Mouse (Mus musculus): ENCODE data around the gene Tatdn2. TPM values are rescaled to one million over a fixed set of nuclear protein-coding genes. Genes with fewer than 3 reads are reported as not detected.
A peak's percentile ranks its signal among the peaks of the same experiment; 100 is the strongest.

The Tatdn2 gene
- polyA plus RNA-seq, 1 experiment = 21.0 TPM

DNA sequence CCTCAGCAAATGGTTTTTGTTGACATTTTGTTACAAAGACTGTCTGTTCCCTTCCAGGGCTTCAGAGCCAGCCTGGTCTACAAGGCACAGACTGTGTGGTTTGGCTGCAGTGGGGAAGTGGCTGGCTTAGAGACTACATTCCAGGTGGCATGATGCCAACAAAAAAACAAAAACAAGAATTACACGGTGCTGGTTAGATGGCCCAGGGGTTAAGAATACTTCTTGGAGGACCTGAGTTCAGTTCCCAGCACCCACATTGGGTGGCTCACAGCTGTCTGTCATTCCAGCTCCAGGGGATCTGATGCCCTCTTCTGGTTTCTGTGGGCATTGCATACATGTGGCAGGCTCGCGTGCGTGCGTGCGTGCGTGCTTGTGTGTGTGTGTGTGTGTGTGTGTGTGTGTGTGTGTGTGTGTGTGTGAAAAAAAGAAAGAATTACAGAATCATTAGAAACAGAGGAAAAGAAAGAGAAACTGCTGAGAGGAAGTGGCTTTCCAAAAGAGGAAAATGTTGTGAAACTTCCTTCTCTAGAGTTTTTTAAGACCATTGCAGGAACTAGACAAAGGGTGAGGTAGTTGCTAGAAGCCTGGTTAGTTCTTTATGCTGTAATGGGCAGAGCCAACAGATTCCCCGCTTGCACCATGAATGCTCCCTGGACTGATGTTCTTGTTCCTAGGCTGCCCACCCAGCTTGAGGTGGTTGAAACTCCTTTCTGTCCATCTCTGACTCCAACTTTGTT, 33.7 kb upstream of the Tatdn2 start:
- Histone ChIP-seq H3K27me3 (ENCODE audit: control insufficient read depth, insufficient read depth, insufficient read length) (no peaks in the 10 kb centered on the region), H3K79me2 (ENCODE audit: control insufficient read depth, insufficient read depth) (no peaks in the 10 kb centered on the region), H3K36me3 (ENCODE audit: control insufficient read depth, insufficient read depth) (no peaks in the 10 kb centered on the region), H3ac (ENCODE audit: control insufficient read depth, insufficient read length) (no peak overlapping the region), H3K4me3 (no peak overlapping the region), H3K4me2 (ENCODE audit: low read depth) (no peak overlapping the region)
- TF ChIP-seq CEBPB (IDR thresholded peaks at IDR 0.05; ENCODE audit: insufficient read depth, poor library complexity, severe bottlenecking) = no peak
- no peak for TF ChIP-seq MAX (IDR thresholded peaks at IDR 0.05; ENCODE audit: low read depth)
- no peak for TF ChIP-seq POLR2A (IDR thresholded peaks at IDR 0.05; ENCODE audit: insufficient read length, low read depth)
- TF ChIP-seq MYOG (IDR thresholded peaks at IDR 0.05; ENCODE audit: control insufficient read depth in 1 of 3, insufficient read depth in 1 of 3, insufficient read length in 2 of 3, low read depth in 2 of 3) = no peak
- no peak for TF ChIP-seq USF1 (IDR thresholded peaks at IDR 0.05; ENCODE audit: low read depth)
- TF ChIP-seq SRF (IDR thresholded peaks at IDR 0.05; ENCODE audit: control insufficient read depth, insufficient read length, low read depth) = no peak
- no peak for TF ChIP-seq TCF3 (IDR thresholded peaks at IDR 0.05; ENCODE audit: insufficient read length, low read depth)
- TF ChIP-seq E2F4 (IDR thresholded peaks at IDR 0.05; ENCODE audit: insufficient read depth) = no peak
- TF ChIP-seq POLR2AphosphoS2 (IDR thresholded peaks at IDR 0.05; ENCODE audit: insufficient read length, low read depth) = no peak
- TF ChIP-seq MYOD1 (IDR thresholded peaks at IDR 0.05; ENCODE audit: control insufficient read depth in 1 of 3, insufficient read length in 2 of 3, low read depth in 2 of 3) = no peak
- no peak for TF ChIP-seq TCF12 (IDR thresholded peaks at IDR 0.05; ENCODE audit: insufficient read depth, poor library complexity, severe bottlenecking)

DNA sequence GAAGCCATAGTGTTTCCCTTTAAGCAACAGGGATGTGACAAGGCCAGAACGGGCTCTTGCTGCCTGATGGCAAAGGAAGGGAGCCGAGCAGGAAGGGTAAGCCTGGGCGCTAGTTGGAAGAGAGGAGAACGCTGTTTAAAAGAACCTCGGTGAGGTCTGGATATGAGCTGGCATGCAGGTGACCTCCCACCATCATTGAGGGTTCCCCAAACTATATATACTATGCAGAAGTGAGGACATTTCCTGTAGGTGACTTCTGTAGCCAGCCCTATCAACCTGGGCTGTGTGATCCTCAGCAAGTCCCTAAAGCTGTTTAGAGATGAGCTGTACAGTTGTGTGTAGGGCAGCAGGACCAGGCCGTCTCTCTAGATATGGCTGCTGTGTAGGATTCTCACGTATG, 32.5 kb upstream of the Tatdn2 start:
- TF ChIP-seq USF1 (IDR thresholded peaks at IDR 0.05; ENCODE audit: low read depth) = no peak
- no peak for TF ChIP-seq MYOD1 (IDR thresholded peaks at IDR 0.05; ENCODE audit: control insufficient read depth in 1 of 3, insufficient read length in 2 of 3, low read depth in 2 of 3)
- no peak for TF ChIP-seq POLR2AphosphoS2 (IDR thresholded peaks at IDR 0.05; ENCODE audit: insufficient read length, low read depth)
- TF ChIP-seq MAX (IDR thresholded peaks at IDR 0.05; ENCODE audit: low read depth) = no peak
- TF ChIP-seq TCF12 (IDR thresholded peaks at IDR 0.05; ENCODE audit: insufficient read depth, poor library complexity, severe bottlenecking) = no peak
- TF ChIP-seq E2F4 (IDR thresholded peaks at IDR 0.05; ENCODE audit: insufficient read depth) = no peak
- TF ChIP-seq TCF3 (IDR thresholded peaks at IDR 0.05; ENCODE audit: insufficient read length, low read depth) = no peak
- no peak for TF ChIP-seq POLR2A (IDR thresholded peaks at IDR 0.05; ENCODE audit: insufficient read length, low read depth)
- no peak for TF ChIP-seq MYOG (IDR thresholded peaks at IDR 0.05; ENCODE audit: control insufficient read depth in 1 of 3, insufficient read depth in 1 of 3, insufficient read length in 2 of 3, low read depth in 2 of 3)
- TF ChIP-seq SRF (IDR thresholded peaks at IDR 0.05; ENCODE audit: control insufficient read depth, insufficient read length, low read depth) = no peak
- no peak for TF ChIP-seq CEBPB (IDR thresholded peaks at IDR 0.05; ENCODE audit: insufficient read depth, poor library complexity, severe bottlenecking)
- no peak for TF ChIP-seq REST (IDR thresholded peaks at IDR 0.05; ENCODE audit: insufficient read depth, insufficient read length)
- no peaks in the 10 kb centered on the region for H3K79me2 ChIP-seq (ENCODE audit: control insufficient read depth, insufficient read depth)
- H3K36me3 ChIP-seq (ENCODE audit: control insufficient read depth, insufficient read depth) = no peaks in the 10 kb centered on the region
- no peaks in the 10 kb centered on the region for H3K27me3 ChIP-seq (ENCODE audit: control insufficient read depth, insufficient read depth, insufficient read length)
- no peak overlapping the region for H3K4me3 ChIP-seq
- H3K4me2 ChIP-seq (ENCODE audit: low read depth) = no peak overlapping the region
- H3ac ChIP-seq (ENCODE audit: control insufficient read depth, insufficient read length) = no peak overlapping the region

DNA sequence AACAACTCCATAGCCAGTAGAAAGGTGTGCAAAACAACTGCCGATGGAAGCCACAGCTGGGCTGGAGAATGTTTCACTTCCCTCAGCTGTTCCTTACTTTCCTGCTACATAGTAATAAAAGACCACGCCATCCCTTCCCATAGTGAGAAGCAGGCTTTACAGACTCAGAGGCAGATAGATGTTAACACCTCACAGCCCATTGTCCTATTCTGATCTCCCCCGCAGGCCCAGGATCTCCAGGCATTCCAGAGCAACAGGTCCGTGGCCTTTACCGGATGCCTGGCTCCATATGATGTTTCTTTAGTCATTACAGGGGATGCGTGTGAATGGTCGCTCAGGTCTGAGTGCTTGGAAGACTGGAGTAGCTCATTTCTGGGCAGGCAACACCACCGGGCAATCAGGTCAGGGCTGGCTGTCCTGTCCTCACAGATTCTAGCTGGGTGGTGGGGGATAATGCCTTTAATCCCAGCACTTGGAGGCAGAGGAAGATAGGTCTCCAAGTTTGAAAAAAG, 29.2 kb upstream of the Tatdn2 start:
- Histone ChIP-seq H3K4me3 (no peak overlapping the region), H3K27me3 (ENCODE audit: control insufficient read depth, insufficient read depth, insufficient read length) (no peaks in the 10 kb centered on the region), H3K36me3 (ENCODE audit: control insufficient read depth, insufficient read depth) (no peaks in the 10 kb centered on the region), H3K79me2 (ENCODE audit: control insufficient read depth, insufficient read depth) (no peaks in the 10 kb centered on the region), H3K4me2 (ENCODE audit: low read depth) (no peak overlapping the region), H3ac (ENCODE audit: control insufficient read depth, insufficient read length) (no peak overlapping the region)
- TF ChIP-seq TCF12 (IDR thresholded peaks at IDR 0.05; ENCODE audit: insufficient read depth, poor library complexity, severe bottlenecking) (no peak), MAX (IDR thresholded peaks at IDR 0.05; ENCODE audit: low read depth) (no peak), SRF (IDR thresholded peaks at IDR 0.05; ENCODE audit: control insufficient read depth, insufficient read length, low read depth) (no peak), MYOG (IDR thresholded peaks at IDR 0.05; ENCODE audit: control insufficient read depth in 1 of 3, insufficient read depth in 1 of 3, insufficient read length in 2 of 3, low read depth in 2 of 3) (no peak), USF1 (IDR thresholded peaks at IDR 0.05; ENCODE audit: low read depth) (no peak), CEBPB (IDR thresholded peaks at IDR 0.05; ENCODE audit: insufficient read depth, poor library complexity, severe bottlenecking) (no peak), E2F4 (IDR thresholded peaks at IDR 0.05; ENCODE audit: insufficient read depth) (no peak), TCF3 (IDR thresholded peaks at IDR 0.05; ENCODE audit: insufficient read length, low read depth) (no peak), REST (IDR thresholded peaks at IDR 0.05; ENCODE audit: insufficient read depth, insufficient read length) (no peak), POLR2AphosphoS2 (IDR thresholded peaks at IDR 0.05; ENCODE audit: insufficient read length, low read depth) (no peak), POLR2A (IDR thresholded peaks at IDR 0.05; ENCODE audit: insufficient read length, low read depth) (no peak), MYOD1 (IDR thresholded peaks at IDR 0.05; ENCODE audit: control insufficient read depth in 1 of 3, insufficient read length in 2 of 3, low read depth in 2 of 3) (no peak)

DNA sequence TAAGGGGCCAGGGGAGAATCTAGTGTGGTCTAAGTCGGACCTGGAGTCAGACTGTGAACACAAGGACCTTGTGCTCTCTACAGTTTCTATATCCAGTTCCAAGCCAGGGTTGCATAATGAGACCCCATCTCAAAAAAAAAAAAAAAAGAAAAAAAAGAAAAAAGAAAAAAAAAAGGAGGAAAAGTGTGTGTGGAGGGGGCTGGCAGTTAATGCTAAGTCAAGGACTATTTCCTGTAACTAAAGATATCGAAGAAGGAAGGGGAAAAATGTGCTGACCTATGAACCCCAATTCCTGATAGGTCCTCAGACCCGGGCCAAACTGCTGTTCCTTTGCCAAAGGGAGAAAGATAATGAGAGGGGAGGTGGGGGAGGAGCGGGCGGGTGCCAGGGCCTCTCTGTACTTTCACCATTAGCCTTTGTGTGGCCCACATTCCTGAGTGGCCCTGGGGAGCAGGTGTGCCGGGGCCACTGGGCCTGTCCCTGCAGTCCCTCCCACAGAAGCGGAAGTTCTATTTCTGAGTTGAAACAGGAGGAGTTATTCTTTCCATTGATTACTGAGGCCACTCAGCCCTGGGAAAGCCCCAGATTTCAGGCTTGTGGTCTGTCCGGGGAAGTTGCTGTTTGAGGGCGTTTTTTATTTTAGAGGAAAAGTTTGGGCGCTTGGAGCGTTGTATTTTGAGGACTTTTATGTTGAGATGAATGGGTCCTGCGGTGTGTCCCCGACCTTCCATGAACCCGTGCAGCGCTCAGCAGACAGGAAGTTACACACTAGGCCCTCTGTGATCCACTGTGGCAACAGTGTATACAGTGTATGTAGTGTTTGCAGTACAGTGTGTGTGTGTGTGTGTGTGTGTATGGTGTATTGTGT, 28.3 kb upstream of the Tatdn2 start:
- no peaks in the 10 kb centered on the region for H3K27me3 ChIP-seq (ENCODE audit: control insufficient read depth, insufficient read depth, insufficient read length)
- H3ac ChIP-seq (ENCODE audit: control insufficient read depth, insufficient read length) = no peak overlapping the region
- no peaks in the 10 kb centered on the region for H3K79me2 ChIP-seq (ENCODE audit: control insufficient read depth, insufficient read depth)
- H3K4me2 ChIP-seq (ENCODE audit: low read depth) = peak overlapping the region; percentile 34
- H3K4me3 ChIP-seq = no peak overlapping the region
- no peaks in the 10 kb centered on the region for H3K36me3 ChIP-seq (ENCODE audit: control insufficient read depth, insufficient read depth)
- TF ChIP-seq MYOD1 (IDR thresholded peaks at IDR 0.05; ENCODE audit: control insufficient read depth in 1 of 3, insufficient read length in 2 of 3, low read depth in 2 of 3) (peak in 2 of 3 experiments; percentile 47 to 89), SRF (IDR thresholded peaks at IDR 0.05; ENCODE audit: control insufficient read depth, insufficient read length, low read depth) (no peak), POLR2AphosphoS2 (IDR thresholded peaks at IDR 0.05; ENCODE audit: insufficient read length, low read depth) (no peak), POLR2A (IDR thresholded peaks at IDR 0.05; ENCODE audit: insufficient read length, low read depth) (no peak), E2F4 (IDR thresholded peaks at IDR 0.05; ENCODE audit: insufficient read depth) (no peak), TCF3 (IDR thresholded peaks at IDR 0.05; ENCODE audit: insufficient read length, low read depth) (no peak), USF1 (IDR thresholded peaks at IDR 0.05; ENCODE audit: low read depth) (no peak), MYOG (IDR thresholded peaks at IDR 0.05; ENCODE audit: control insufficient read depth in 1 of 3, insufficient read depth in 1 of 3, insufficient read length in 2 of 3, low read depth in 2 of 3) (peak in 2 of 3 experiments; percentile 75 to 87), CEBPB (IDR thresholded peaks at IDR 0.05; ENCODE audit: insufficient read depth, poor library complexity, severe bottlenecking) (no peak), REST (IDR thresholded peaks at IDR 0.05; ENCODE audit: insufficient read depth, insufficient read length) (no peak), MAX (IDR thresholded peaks at IDR 0.05; ENCODE audit: low read depth) (no peak), TCF12 (IDR thresholded peaks at IDR 0.05; ENCODE audit: insufficient read depth, poor library complexity, severe bottlenecking) (peak; percentile 59)
